Mouse (Mus musculus) kidney, postnatal 0 days (tissue): Measurements from ENCODE around the gene Syde2. TPM values are rescaled to one million over a fixed set of nuclear protein-coding genes. Genes with fewer than 3 reads are reported as not detected.

ENCODE experiments used
- ATAC-seq: fragments of 200-750 bp; cut with Nextera tagmentation; replicated peaks from 2 replicates; pipeline ENCODE4 v1.8.0; 2017; ENCODE audit warnings: low read depth, moderate number of reproducible peaks, moderate TSS enrichment, moderate library complexity; ENCODE audit not compliant: low FRiP score
- DNase-seq: peaks from one replicate; pipeline ENCODE4 v3.0.0-alpha.2; 2016; ENCODE audit warnings: low spot score
- H3K27ac ChIP-seq: fragments of 300-500 bp; sonication (generic); 2 replicates; pipeline ENCODE4 v1.5.1; 2014; ENCODE audit warnings: mild to moderate bottlenecking
- H3K27me3 ChIP-seq: fragments of 300-500 bp; sonication (generic); 2 replicates; pipeline ENCODE4 v1.6.1; 2014; ENCODE audit warnings: low read length, mixed read lengths; ENCODE audit not compliant: insufficient read depth
- H3K36me3 ChIP-seq: fragments of 300-500 bp; sonication (generic); 2 replicates; pipeline ENCODE4 v1.6.1; 2014; ENCODE audit warnings: low read length, mixed read lengths; ENCODE audit not compliant: insufficient read depth
- H3K4me1 ChIP-seq: fragments of 300-500 bp; sonication (generic); replicated peaks from 2 replicates; pipeline ENCODE4 v1.6.1; 2014; ENCODE audit warnings: antibody characterized with exemption, low read length, mixed read lengths; ENCODE audit not compliant: insufficient read depth
- H3K4me2 ChIP-seq: fragments of 300-500 bp; sonication (generic); 2 replicates; pipeline ENCODE4 v1.6.1; 2014; ENCODE audit warnings: mild to moderate bottlenecking, low read length, moderate library complexity, mixed read lengths
- H3K4me3 ChIP-seq: fragments of 300-500 bp; sonication (generic); replicated peaks from 2 replicates; pipeline ENCODE4 v1.5.1; 2014; ENCODE audit warnings: low read depth, low read length
- H3K9ac ChIP-seq: fragments of 300-500 bp; sonication (generic); 2 replicates; pipeline ENCODE4 v1.6.1; 2014; ENCODE audit warnings: low read depth, low read length
- H3K9me3 ChIP-seq: fragments of 300-500 bp; sonication (generic); replicated peaks from 2 replicates; pipeline ENCODE4 v1.6.1; 2016; ENCODE audit warnings: low read length, inconsistent platforms, mixed read lengths
- CTCF ChIP-seq: IDR thresholded peaks from 2 replicates; pipeline ENCODE4 v1.5.1; 2016; ENCODE audit warnings: antibody characterized with exemption, low read depth, mild to moderate bottlenecking, moderate library complexity
- WGBS: fragments of 180-500 bp; shearing (Covaris S2); extraction: QIAGEN DNeasy Blood & Tissue Kit; methylation state at CpG from one replicate; pipeline ENCODE4 v1.1.7; 2014; 5-methylcytosine and 5-hydroxymethylcytosine counted together
- polyA plus RNA-seq: library from polyadenylated mRNA; unstranded; fragments of >200 nt; fragmentation: Nextera tagmentation; extraction: Ambion mirVana; gene quantifications from 2 replicates; pipeline ENCODE4 v1.2.1, GENCODE M21; 2015

The Syde2 gene
- polyA plus RNA-seq, 1 experiment from 2014 or later: 1.9 TPM

GRCm38 (mm10) chr3:146016979-146017378, 29.3 kb downstream of the Syde2 start:
- ATAC-seq: no peak
- no peak for DNase-seq
- Histone ChIP-seq H3K36me3 (peaks cover 8% of the 10 kb centered on the region; the same call in 1 of the 2 replicates), H3K27me3 (no peaks in the 10 kb centered on the region), H3K4me3 (no peak overlapping the region), H3K9ac (no peak overlapping the region), H3K4me2 (no peak overlapping the region), H3K27ac (no peak overlapping the region), H3K9me3 (no peaks in the 10 kb centered on the region), H3K4me1 (no peaks in the 10 kb centered on the region)
- 79% methylated on average over 13 of the region's 13 CpGs for WGBS
- no peak for TF ChIP-seq CTCF

- no peaks in the 10 kb centered on the region for H3K27me3 ChIP-seq
- peaks cover 13% of the 10 kb centered on the region; the same call in 1 of the 2 replicates for H3K36me3 ChIP-seq
- H3K9me3 ChIP-seq: no peaks in the 10 kb centered on the region
- no peak for DNase-seq
- no peak overlapping the region for H3K9ac ChIP-seq
- no peak overlapping the region for H3K4me2 ChIP-seq
- no peak for TF ChIP-seq CTCF
- no peaks in the 10 kb centered on the region for H3K4me1 ChIP-seq
- no peak overlapping the region for H3K4me3 ChIP-seq
- no peak overlapping the region for H3K27ac ChIP-seq
- 64% methylated on average over 9 of the region's 9 CpGs for WGBS
- ATAC-seq: no peak
Observed at GRCm38 (mm10) chr3:146017521-146017920, 29.9 kb downstream of the Syde2 start.

- no peaks in the 10 kb centered on the region for H3K27me3 ChIP-seq
- no peak overlapping the region for H3K27ac ChIP-seq
- DNase-seq (no peak), ATAC-seq (no peak)
- H3K4me3 ChIP-seq: no peak overlapping the region
- no peak overlapping the region for H3K9ac ChIP-seq
- H3K36me3 ChIP-seq: peaks cover 5% of the 10 kb centered on the region; the same call in 1 of the 2 replicates
- TF ChIP-seq CTCF: no peak
- 89% methylated on average over 9 of the region's 9 CpGs for WGBS
- H3K4me2 ChIP-seq: no peak overlapping the region
- no peaks in the 10 kb centered on the region for H3K4me1 ChIP-seq
- no peaks in the 10 kb centered on the region for H3K9me3 ChIP-seq
Observed at GRCm38 (mm10) chr3:146022232-146022631, 34.6 kb downstream of the Syde2 start.

GRCm38 (mm10) chr3:146024746-146025145, 37.1 kb downstream of the Syde2 start:
- Histone ChIP-seq H3K9me3 (no peaks in the 10 kb centered on the region), H3K27ac (no peak overlapping the region), H3K9ac (no peak overlapping the region), H3K27me3 (no peaks in the 10 kb centered on the region), H3K36me3 (peaks cover 5% of the 10 kb centered on the region; the same call in 1 of the 2 replicates), H3K4me2 (no peak overlapping the region), H3K4me1 (no peaks in the 10 kb centered on the region), H3K4me3 (no peak overlapping the region)
- DNase-seq (no peak), ATAC-seq (no peak)
- WGBS: 91% methylated on average over 7 of the region's 7 CpGs
- peak; percentile 12; the same call in 1 of the 2 replicates for TF ChIP-seq CTCF

- H3K27me3 ChIP-seq: no peaks in the 10 kb centered on the region
- WGBS: 94% methylated on average over 6 of the region's 6 CpGs
- H3K4me2 ChIP-seq: no peak overlapping the region
- DNase-seq: no peak
- H3K36me3 ChIP-seq: peaks cover 5% of the 10 kb centered on the region; the same call in 1 of the 2 replicates
- no peak overlapping the region for H3K9ac ChIP-seq
- TF ChIP-seq CTCF: no peak
- ATAC-seq: no peak
- no peaks in the 10 kb centered on the region for H3K9me3 ChIP-seq
- no peaks in the 10 kb centered on the region for H3K4me1 ChIP-seq
- no peak overlapping the region for H3K4me3 ChIP-seq
- H3K27ac ChIP-seq: no peak overlapping the region
Observed at GRCm38 (mm10) chr3:146025499-146025898, 37.8 kb downstream of the Syde2 start.

GRCm38 (mm10) chr3:146027116-146027515, 39.4 kb downstream of the Syde2 start:
- H3K9ac ChIP-seq: no peak overlapping the region
- H3K36me3 ChIP-seq: peaks cover 4% of the 10 kb centered on the region; the same call in 1 of the 2 replicates
- H3K27ac ChIP-seq: no peak overlapping the region
- TF ChIP-seq CTCF: no peak
- H3K4me1 ChIP-seq: no peaks in the 10 kb centered on the region
- DNase-seq (no peak), ATAC-seq (no peak)
- no peak overlapping the region for H3K4me2 ChIP-seq
- H3K9me3 ChIP-seq: no peaks in the 10 kb centered on the region
- WGBS: 46% methylated on average over 6 of the region's 6 CpGs
- no peaks in the 10 kb centered on the region for H3K27me3 ChIP-seq
- H3K4me3 ChIP-seq: no peak overlapping the region

- H3K27ac ChIP-seq: no peak overlapping the region
- H3K27me3 ChIP-seq: no peaks in the 10 kb centered on the region
- no peak for DNase-seq
- no peaks in the 10 kb centered on the region for H3K4me1 ChIP-seq
- ATAC-seq: no peak
- WGBS: 94% methylated on average over 2 of the region's 2 CpGs
- H3K4me2 ChIP-seq: no peak overlapping the region
- H3K36me3 ChIP-seq: no peaks in the 10 kb centered on the region
- no peak overlapping the region for H3K9ac ChIP-seq
- no peaks in the 10 kb centered on the region for H3K9me3 ChIP-seq
- TF ChIP-seq CTCF: no peak
- no peak overlapping the region for H3K4me3 ChIP-seq
Observed at GRCm38 (mm10) chr3:146028406-146028805, 40.7 kb downstream of the Syde2 start.
